Mouse (Mus musculus): ENCODE measurements at regions not wholly inside any gene's neighbourhood (a gene's known extent, or its start where the extent isn't known, plus 50 kb on each side); places are given as distances from the start of the nearest gene placed in this dataset.

DNA sequence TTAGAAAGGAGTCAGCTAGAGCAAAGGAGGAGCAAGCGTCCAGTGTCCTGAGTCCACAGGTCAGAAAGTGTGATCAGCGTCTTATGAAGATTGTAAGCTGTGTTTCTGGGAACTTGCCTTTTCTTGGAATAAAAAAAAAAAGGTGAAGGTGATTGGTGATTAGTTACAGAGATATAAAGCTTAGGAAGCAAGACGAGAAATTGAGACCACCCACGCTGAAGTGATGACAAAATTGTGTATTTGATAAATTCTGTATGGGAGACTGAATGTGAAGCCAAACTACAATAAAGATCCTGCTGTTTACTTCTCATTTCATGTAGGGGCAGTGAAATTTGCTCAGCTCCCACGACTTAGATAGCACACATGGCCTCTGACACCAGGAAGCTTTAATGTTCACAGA lies 109.0 kb upstream of the Spats2l start:
- DNase-seq (ENCODE audit: low spot score): no peak

DNA sequence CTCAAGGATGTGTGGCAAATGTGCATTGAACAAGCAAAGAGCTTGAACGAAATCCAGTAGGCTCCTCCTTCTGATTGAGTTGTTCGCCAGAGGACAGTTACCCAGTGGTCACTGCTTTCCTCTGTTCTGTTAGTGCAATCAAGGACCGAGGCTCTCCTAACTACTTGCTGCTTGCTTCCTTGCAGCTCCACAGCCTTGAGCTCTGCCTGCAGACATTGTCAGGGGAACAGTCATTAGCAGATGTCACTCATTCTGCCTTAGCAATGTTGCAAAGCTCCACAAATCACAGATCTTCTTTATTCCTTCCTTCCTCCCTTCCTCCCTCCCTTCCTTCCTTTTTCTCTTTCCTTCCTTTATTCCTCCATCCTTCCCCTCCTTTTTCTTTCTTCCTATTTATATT lies 108.2 kb upstream of the Spats2l start:
- DNase-seq (ENCODE audit: low spot score): no peak

DNA sequence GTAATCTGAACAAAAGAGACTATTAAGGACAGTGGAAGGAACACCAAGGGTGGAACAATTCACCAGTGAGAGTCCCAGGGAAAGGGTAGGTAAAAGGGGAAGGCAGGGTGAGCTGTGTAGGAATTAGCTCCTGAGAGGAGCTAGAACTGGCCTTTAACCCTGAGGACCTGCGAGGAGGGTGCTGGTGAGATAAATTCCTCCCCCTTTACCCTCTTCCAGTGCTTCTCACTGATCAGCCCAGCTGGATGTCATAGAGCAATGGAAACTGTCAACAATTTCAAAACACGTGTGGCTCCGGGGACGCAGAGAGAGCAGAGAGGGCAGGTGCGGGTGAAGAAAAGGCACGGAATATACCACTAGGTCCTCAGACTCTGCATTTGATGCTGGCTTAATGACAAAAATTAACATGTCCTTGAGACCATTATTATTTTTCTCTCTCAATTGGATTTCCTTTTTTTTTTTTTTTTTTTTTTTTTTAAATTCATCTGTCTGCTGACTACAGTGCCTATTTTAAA lies 107.7 kb upstream of the Spats2l start:
- no peak for DNase-seq (ENCODE audit: low spot score)

DNA sequence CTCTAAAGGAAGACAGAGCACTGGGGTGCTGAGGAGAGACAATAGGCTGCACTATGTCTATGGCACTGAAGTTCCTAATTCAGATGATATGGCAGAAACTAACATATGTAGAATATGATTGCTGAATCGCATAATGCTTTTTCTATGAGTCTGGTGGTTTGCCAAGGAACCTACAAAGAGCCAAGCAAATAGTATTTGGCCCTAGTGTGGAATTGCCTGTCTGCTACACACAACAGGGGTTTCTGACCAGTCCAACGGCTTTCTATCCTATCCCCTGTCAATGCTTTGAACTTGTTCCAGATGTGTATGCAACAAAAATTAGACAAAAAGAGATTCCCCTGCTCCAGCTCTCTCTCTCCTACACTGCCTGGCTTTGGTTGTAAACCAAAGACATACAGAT lies 100.5 kb upstream of the Spats2l start:
- DNase-seq (ENCODE audit: low spot score): no peak

DNA sequence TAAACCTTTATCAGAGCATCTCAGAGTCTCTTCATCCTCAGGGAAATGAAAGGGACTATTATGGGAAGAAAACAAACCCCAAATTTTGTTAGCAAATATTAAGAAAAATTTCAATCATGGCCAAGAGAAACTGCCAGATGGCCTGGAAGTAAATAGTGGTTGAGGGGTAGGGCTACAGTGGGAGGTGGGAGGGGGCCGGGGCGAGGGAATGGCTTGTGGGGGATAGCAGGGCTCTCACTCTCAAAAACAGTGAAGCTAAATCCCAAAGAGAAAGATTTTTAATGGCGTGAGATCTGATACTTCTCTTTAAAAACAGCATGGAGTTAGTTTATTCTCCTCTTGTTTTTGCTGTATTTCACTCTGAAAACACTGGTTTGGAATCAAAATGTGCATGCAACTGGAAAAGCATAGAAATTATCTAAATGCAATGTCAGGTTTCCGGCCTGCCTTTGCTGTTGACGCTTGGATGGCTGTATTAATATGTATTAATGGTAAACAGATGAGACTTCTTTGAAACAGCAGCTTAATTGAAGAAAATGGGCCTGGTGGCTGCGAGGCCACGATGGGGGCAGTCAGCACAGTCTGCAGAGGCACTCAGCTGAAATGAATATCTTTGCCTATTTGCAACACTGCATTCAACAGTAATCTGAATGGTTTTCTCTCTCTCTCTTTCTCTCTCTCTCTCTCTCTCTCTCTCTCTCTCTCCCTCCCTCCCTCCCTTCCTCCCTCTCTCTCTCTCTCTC lies 99.8 kb upstream of the Spats2l start:
- DNase-seq (ENCODE audit: low spot score): no peak

DNA sequence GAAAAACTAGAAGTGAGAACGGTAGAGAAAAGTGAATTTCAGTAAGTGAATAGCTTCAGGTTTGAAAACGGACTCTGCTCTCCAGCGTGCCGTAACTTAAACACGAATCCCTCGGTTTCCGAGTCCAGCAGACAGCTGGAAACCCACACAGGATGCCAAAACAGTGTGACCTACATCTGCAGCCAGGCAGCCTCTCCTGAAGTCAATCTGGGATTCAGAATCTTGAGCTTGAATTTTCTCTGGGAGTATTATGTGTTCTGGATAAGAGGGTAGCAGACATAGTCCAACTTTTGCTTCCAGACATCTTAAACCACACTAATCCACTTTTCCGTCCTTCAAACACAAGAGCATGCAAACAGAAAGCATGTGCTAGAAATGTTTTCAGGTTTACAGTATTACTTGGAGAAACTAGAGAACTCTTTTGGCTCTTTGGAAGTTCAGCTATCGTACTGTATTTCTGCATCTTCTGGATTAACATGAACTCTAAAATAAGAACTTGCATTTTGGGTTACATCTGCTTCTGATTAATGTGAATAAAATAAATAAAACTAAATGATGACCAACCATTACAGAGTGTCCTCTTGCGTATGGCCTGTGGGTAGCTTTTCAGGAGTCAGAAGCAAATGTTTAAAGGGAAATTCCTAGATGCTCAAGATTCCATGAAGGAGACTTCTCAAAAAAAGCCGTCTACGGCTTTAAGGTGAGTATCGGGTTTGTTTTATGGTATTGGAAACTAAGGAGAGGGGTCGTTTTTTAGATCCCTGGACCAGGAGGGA lies 89.4 kb upstream of the Spats2l start:
- DNase-seq (ENCODE audit: low spot score): peak; percentile 18

DNA sequence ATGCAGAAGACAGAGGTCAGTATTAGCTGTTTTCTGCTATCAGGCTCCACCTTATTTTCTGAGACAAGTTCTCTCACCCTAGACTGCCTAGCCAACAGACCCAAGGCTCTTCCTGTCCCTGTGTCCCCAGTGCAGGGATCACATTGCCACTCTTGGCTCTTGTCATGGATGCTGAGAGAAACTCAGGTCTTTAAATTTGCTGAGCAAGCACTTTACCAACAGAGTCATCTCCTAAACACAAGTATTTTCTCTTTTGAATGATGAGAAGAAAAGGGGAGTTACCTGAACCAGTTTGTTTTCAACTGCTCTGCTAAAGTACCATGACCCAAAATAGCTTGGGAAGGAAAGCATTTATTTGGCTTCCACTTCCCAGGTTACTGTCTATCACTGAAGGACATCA lies 84.7 kb upstream of the Spats2l start:
- DNase-seq (ENCODE audit: low spot score): no peak

DNA sequence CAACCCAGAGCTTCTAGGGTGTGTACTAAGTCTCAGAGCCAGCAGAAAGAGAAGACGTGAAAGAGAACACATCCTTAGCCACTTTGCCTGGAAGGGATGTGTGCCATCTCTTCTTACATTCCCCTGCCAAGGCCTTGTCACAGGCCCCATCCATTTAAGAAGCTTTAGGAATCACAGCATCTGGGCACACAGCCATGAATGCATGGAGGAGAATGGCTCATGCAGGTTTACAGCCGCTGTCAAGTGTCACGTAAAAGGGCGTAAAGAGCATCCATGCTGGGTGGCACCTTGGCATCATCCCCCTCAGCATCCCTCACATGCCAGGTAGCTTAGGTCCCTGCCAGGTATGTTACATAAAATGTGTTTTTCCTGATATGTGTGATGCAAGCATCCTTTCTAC lies 66.1 kb upstream of the Spats2l start:
- DNase-seq (ENCODE audit: low spot score): no peak

DNA sequence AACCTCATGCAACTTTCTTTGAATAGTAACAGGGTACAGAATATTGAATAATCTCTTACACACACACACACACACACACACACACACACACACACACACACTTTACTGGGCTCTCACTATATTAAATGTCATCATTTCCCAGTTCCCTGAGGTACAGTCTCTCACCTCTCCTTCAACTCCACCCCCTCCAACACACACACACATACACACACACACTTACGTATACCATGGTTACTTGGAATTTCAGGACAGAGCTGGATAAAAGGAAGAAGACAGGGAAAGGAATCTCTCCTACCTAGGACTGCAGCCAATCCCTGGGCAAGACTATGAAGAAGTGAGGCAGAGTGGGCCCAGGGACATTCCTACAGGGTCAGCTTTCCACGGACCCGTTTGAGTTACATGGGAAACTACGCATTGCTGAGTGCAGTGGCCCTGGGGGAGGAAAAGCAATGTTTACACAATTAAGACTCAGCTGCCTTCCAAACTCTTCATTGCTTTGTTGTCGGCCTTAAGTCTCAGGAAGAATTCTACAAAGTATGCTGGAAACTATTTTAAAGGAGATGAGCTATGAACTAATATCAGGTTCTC lies 61.0 kb upstream of the Spats2l start:
- DNase-seq (ENCODE audit: low spot score): no peak

DNA sequence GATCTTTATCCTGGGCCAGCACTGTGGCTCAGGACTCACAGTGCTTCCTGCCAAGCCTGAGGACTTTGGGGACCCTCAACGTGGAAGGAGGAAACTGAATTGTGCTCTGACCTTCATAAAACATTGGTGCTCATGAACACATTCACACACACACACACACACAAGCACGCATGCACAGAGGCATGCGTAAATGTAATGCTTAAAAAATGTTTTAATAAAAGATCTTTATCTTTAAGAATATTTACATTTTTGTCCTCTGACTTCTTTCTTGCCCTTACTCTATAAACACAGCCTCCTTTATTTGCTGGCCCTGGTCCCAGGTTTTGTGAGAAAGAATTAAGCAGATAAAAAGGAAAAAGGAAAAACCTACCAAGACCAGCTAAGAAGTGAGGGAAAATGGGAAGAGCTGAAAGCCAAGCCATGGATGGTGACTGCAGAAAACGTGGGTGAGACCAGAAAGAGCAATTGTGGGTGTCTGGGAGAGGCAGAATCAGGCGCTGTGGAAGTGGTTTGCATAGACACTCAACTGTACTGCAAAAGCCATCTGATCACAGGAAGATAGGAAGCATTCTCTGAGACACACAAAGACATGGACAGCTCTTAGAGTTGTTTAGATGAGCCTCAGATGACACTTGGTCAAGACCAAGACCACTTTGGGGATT lies 56.7 kb upstream of the Spats2l start:
- DNase-seq (ENCODE audit: low spot score): peak; percentile 47

DNA sequence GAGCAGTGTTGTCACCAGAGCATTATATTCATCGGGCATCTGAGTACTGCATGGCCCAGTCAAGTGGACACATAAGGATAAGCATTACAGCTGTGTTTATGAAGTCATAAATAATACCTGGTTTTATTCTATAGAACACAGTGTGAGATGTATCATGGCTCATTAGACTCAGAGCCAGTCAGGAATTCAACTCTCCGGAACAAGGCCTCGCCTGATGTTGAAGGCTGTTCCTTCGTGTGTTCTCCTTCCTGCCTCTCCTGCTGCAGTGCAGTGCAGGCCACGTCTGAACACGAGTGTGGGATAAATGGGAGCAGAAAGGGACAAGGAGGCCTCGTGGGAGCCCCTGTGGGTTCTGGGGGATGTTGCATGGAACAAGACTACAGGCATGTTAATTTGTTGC lies 55.6 kb upstream of the Spats2l start:
- no peak for DNase-seq (ENCODE audit: low spot score)
